Mouse (Mus musculus): ENCODE results near the gene Lzts3. TPM values are rescaled to one million over a fixed set of nuclear protein-coding genes. Genes with fewer than 3 reads are reported as not detected.
"Not testable (repeated sequence)": the region's sequence is repeated elsewhere in the genome, so short reads cannot be mapped to it uniquely, and the experiment has no call there.

The Lzts3 gene
- total and polyA plus RNA-seq, 3 experiments: 4.9 to 5.8 (median 5.1) TPM

GRCm38 (mm10) chr2:130656536-130656935, 13.9 kb upstream of the Lzts3 start:
- no peak overlapping the region for H3K9ac ChIP-seq (ENCODE audit: low read depth, low read length)
- no peak for DNase-seq
- no peaks in the 10 kb centered on the region for H3K79me2 ChIP-seq (replicated peaks; ENCODE audit: control insufficient read depth, insufficient read depth, low read length)
- TF ChIP-seq EP300 (IDR thresholded peaks at IDR 0.05; ENCODE audit: insufficient read depth, low read depth, low read length) (no peak), CTCF (IDR thresholded peaks at IDR 0.05) (no peak), POLR2A (IDR thresholded peaks at IDR 0.05; ENCODE audit: insufficient read depth, low read depth, low read length) (no peak)
- H3K27me3 ChIP-seq (ENCODE audit: control insufficient read depth, insufficient read depth, low read length): no peaks in the 10 kb centered on the region
- no peak overlapping the region for H3K4me3 ChIP-seq
- intact Hi-C loops (cut with DNase I): no loop called here
- no peaks in the 10 kb centered on the region for H3K4me1 ChIP-seq (ENCODE audit: control insufficient read depth, insufficient read depth, low read length)
- H3K36me3 ChIP-seq (ENCODE audit: control insufficient read depth, insufficient read depth, low read length): no peaks in the 10 kb centered on the region
- no peak overlapping the region for H3K27ac ChIP-seq
- 92% methylated on average over 9 of the region's 9 CpGs for whole genome bisulfite sequencing

GRCm38 (mm10) chr2:130655660-130656339, 13.2 kb upstream of the Lzts3 start:
- 90% methylated on average over 6 of the region's 6 CpGs for WGBS
- no peak for DNase-seq
- Histone ChIP-seq H3K36me3 (ENCODE audit: control insufficient read depth, insufficient read depth, low read length) (no peaks in the 10 kb centered on the region), H3K79me2 (replicated peaks; ENCODE audit: control insufficient read depth, insufficient read depth, low read length) (no peaks in the 10 kb centered on the region), H3K27me3 (ENCODE audit: control insufficient read depth, insufficient read depth, low read length) (no peaks in the 10 kb centered on the region), H3K4me3 (no peak overlapping the region), H3K27ac (no peak overlapping the region), H3K9ac (ENCODE audit: low read depth, low read length) (no peak overlapping the region), H3K4me1 (ENCODE audit: control insufficient read depth, insufficient read depth, low read length) (no peaks in the 10 kb centered on the region)
- intact Hi-C loops (cut with DNase I): no loop called here
- no peak for TF ChIP-seq CTCF (IDR thresholded peaks at IDR 0.05)
- TF ChIP-seq POLR2A (IDR thresholded peaks at IDR 0.05; ENCODE audit: insufficient read depth, low read depth, low read length): no peak
- TF ChIP-seq EP300 (IDR thresholded peaks at IDR 0.05; ENCODE audit: insufficient read depth, low read depth, low read length): no peak

DNA sequence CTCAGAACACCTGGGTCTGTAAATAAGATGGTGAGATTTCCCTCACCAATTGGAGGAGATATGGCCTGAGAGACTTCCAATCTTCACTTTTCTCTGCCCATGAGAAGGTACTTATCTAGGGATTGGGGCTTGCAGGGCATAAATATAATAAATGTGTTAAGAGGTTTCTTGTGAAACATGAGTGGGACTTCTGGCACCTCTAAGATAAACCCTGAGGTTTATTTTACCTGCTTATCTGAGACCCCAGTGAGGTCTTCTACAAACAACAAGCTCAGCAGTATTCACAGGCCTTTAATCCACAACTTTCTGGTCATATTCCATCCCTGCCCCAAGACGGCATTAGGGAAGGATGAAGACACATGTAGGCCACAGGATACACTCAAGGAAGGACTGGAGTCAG, 11.2 kb upstream of the Lzts3 start:
- intact Hi-C loops (cut with DNase I): no loop called here
- Histone ChIP-seq H3K4me1 (ENCODE audit: control insufficient read depth, insufficient read depth, low read length) (no peaks in the 10 kb centered on the region), H3K36me3 (ENCODE audit: control insufficient read depth, insufficient read depth, low read length) (no peaks in the 10 kb centered on the region)

GRCm38 (mm10) chr2:130653303-130653702, 10.7 kb upstream of the Lzts3 start:
- Histone ChIP-seq H3K27me3 (ENCODE audit: control insufficient read depth, insufficient read depth, low read length) (no peaks in the 10 kb centered on the region), H3K79me2 (replicated peaks; ENCODE audit: control insufficient read depth, insufficient read depth, low read length) (no peaks in the 10 kb centered on the region), H3K27ac (no peak overlapping the region), H3K4me3 (no peak overlapping the region), H3K9ac (ENCODE audit: low read depth, low read length) (no peak overlapping the region), H3K4me1 (ENCODE audit: control insufficient read depth, insufficient read depth, low read length) (no peaks in the 10 kb centered on the region), H3K36me3 (ENCODE audit: control insufficient read depth, insufficient read depth, low read length) (no peaks in the 10 kb centered on the region)
- DNase-seq: no peak
- WGBS: 95% methylated on average over 2 of the region's 2 CpGs
- TF ChIP-seq EP300 (IDR thresholded peaks at IDR 0.05; ENCODE audit: insufficient read depth, low read depth, low read length): no peak
- TF ChIP-seq CTCF (IDR thresholded peaks at IDR 0.05): no peak
- TF ChIP-seq POLR2A (IDR thresholded peaks at IDR 0.05; ENCODE audit: insufficient read depth, low read depth, low read length): no peak
- intact Hi-C loops (cut with DNase I): no loop called here

More for the DNA sequence above, 11.2 kb upstream of the Lzts3 start:
- no peak for TF ChIP-seq EP300 (IDR thresholded peaks at IDR 0.05; ENCODE audit: insufficient read depth, low read depth, low read length)
- Histone ChIP-seq H3K4me3 (no peak overlapping the region), H3K27me3 (ENCODE audit: control insufficient read depth, insufficient read depth, low read length) (no peaks in the 10 kb centered on the region), H3K9ac (ENCODE audit: low read depth, low read length) (no peak overlapping the region), H3K27ac (no peak overlapping the region), H3K79me2 (replicated peaks; ENCODE audit: control insufficient read depth, insufficient read depth, low read length) (no peaks in the 10 kb centered on the region)
- no peak for DNase-seq
- WGBS: 85% methylated on average over 1 of the region's 1 CpGs

DNA sequence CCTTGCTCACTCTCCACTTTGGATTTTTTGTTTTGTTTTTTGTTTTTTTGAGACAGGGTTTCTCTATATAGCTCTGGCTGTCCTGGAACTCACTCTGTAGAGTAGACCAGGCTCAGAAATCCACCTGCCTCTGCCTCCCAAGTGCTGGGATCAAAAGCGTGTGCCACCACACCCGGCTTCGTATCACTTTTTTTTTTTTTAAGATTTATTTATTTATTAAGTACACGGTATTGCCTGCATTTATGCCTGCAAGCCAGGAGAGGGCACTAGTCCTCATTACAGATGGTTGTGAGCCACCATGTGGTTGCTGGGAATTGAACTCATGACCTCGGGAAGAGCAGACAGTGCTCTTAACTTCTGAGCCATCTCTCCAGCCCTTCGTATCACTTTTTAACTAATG, 6.4 kb upstream of the Lzts3 start:
- 78% methylated on average over 6 of the region's 6 CpGs for WGBS
- H3K36me3 ChIP-seq (ENCODE audit: control insufficient read depth, insufficient read depth, low read length); intact Hi-C loops (cut with DNase I); DNase-seq; H3K4me3 ChIP-seq; H3K27me3 ChIP-seq (ENCODE audit: control insufficient read depth, insufficient read depth, low read length); H3K79me2 ChIP-seq (replicated peaks; ENCODE audit: control insufficient read depth, insufficient read depth, low read length); H3K27ac ChIP-seq; H3K4me1 ChIP-seq (ENCODE audit: control insufficient read depth, insufficient read depth, low read length); H3K9ac ChIP-seq (ENCODE audit: low read depth, low read length): not testable (repeated sequence)
- peak; percentile 30; the same call in 1 of the 2 replicates for TF ChIP-seq CTCF (IDR thresholded peaks at IDR 0.05)

- 73% methylated on average over 4 of the region's 4 CpGs for WGBS
- H3K79me2 ChIP-seq (replicated peaks; ENCODE audit: control insufficient read depth, insufficient read depth, low read length): no peaks in the 10 kb centered on the region
- TF ChIP-seq CTCF (IDR thresholded peaks at IDR 0.05): no peak
- TF ChIP-seq EP300 (IDR thresholded peaks at IDR 0.05; ENCODE audit: insufficient read depth, low read depth, low read length): no peak
- no peak for TF ChIP-seq POLR2A (IDR thresholded peaks at IDR 0.05; ENCODE audit: insufficient read depth, low read depth, low read length)
- no peak overlapping the region for H3K27ac ChIP-seq
- H3K4me3 ChIP-seq: no peak overlapping the region
- no peak for DNase-seq
- H3K9ac ChIP-seq (ENCODE audit: low read depth, low read length): no peak overlapping the region
- no peaks in the 10 kb centered on the region for H3K36me3 ChIP-seq (ENCODE audit: control insufficient read depth, insufficient read depth, low read length)
- no peaks in the 10 kb centered on the region for H3K27me3 ChIP-seq (ENCODE audit: control insufficient read depth, insufficient read depth, low read length)
- peaks cover 1% of the 10 kb centered on the region for H3K4me1 ChIP-seq (ENCODE audit: control insufficient read depth, insufficient read depth, low read length)
- intact Hi-C loops (cut with DNase I): no loop called here
These were observed 2.6 kb upstream of the Lzts3 start for GRCm38 (mm10) chr2:130645198-130645597.
